Mouse (Mus musculus) activated CD4-positive, CD25-positive, alpha-beta regulatory T cell (primary cell): ENCODE results near the gene Sirt3. TPM values are rescaled to one million over a fixed set of nuclear protein-coding genes. Genes with fewer than 3 reads are reported as not detected.

Experiments used
- polyA plus RNA-seq, 2 experiments: library from polyadenylated mRNA; unstranded; fragments of 100-300 nt; shearing (Covaris generic); gene quantifications; one replicate each; pipeline ENCODE4 v1.2.1; 2017

The Sirt3 gene
- polyA plus RNA-seq, result 10 to 100 TPM in 1 of 2 experiments, 1 to 10 TPM in 1; 4.9 to 10.0 TPM

DNA sequence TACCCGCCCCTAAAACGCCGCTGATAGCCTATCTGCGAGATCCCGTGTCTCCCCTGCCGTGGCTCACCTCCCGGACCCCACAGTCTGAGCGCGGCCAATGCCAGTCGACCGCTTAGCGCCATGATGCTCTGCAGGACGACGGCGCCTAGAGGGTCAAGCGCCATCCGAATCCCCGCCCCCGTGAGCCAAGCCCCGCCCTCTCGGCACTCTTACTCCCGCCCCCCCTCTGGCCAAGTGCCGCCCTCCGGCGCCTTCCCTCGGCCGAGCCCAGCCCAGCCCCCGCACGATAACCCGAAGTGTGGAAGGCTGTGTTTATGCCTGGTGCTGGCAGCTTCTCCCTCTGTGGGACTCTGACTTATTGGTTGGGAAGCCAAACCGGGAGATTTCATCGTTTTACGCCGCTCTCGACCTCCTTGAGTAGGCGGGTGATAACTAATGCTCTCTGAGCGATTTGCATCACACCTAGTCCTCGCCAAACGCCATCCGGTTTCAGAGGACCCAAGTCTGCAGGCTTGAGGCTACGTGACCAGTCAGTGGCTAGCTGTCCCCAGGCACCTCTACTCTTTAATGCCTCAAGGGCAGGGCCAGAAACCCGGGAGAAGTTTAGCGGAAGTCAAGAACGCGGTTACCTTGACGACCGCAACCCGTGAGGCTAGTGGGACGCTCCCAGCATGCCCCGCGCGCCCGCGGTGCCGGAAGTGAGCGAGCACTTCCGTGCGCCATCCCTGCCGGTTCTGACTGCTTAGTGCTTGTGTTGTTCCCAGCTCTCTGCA is at the start of gene Sirt3, which contains the start of gene Psmd13:
Gene Sirt3 (minus strand): TSS at position 614 of the 773 bp plus-strand sequence.
Gene Psmd13 (plus strand): TSS at position 273 of the 773 bp plus-strand sequence.

DNA sequence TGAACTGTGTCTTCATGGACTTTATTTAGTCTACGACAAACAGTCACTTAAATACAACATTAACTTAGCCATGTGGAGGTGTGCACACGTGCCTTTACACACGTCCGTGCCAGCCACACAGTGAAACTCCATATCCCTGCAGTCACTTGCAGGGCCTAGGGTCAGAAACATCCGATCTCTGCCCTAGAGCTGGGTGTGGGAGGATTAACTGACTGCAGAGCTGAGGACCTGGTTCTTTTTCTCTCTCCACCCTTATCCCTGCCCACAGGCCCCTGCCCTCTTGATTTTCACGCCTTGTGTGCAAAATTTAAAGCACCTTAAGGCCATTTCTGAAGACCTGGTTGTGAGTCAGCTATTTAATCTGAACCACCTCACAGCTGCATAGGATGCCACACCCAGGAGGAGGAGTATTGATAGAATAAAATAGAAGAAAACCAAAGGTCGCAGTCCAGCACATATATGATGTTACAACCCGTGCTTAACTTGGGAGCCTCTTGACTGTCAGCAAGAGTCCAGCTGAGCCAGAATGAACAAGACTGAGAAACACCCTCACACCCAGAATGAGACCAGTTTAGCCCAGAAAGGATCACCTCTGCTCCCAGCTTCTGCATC is 38.4 kb upstream of the Sirt3 start, which contains the start of gene Nlrp6:
Gene Nlrp6 (plus strand): TSS at position 485 of the 612 bp plus-strand sequence.

DNA sequence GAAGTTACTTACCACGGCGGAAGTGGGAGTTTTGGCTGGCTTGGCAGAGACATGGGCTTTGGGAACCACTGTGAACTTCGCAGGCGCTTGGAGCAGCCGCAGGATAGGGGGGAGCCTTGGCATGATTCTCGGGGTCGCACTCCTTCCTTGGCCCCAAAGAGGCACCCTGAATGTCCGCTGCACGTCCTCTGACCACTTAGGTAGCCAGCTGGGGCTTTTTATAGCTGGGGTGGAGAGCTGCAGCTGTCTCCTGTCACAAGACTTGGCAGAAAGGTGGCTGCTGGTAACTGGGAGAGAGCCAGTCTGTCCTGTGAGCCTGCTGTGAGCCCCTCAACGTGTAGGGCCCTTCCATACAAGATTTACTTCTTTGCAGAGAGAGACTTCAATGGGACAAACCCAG is 18.1 kb upstream of the Sirt3 start, which contains the start of gene Cox8b:
Gene Cox8b (minus strand): TSS at position 227 of the 400 bp plus-strand sequence.

DNA sequence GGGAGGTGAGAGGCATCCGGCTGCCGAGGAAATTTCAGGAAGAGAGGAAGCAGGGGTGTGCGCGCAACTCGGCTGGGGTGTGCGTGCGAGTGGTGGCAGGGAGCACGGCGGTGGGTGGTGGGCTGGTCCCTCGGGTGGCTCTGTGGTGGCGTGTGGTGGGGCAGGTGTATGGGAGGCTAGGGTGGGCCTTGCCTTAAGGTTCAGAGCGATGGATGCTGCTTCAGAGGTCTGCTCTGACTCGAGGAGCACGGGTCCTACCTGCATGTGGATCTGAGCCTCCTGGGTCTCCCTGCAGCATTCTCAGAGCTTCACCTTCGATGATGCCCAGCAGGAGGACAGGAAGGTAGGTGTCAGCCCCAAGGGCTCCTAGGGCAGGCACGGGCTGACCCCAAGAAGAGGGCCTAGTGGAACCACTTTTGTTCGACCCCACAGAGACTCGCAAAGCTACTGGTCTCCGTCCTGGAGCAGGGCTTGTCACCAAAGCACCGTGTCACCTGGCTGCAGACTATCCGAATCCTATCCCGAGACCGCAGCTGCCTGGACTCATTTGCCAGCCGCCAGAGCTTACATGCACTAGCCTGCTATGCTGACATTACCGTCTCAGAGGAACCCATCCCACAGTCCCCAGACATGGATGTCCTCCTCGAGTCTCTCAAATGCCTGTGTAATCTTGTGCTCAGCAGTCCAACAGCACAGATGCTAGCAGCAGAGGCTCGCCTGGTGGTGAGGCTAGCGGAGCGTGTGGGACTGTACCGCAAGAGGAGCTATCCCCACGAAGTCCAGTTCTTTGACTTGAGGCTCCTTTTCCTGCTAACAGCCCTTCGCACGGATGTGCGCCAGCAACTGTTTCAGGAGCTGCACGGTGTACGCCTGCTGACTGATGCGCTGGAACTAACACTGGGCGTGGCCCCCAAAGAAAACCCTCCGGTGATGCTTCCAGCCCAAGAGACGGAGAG is 24.3 kb downstream of the Sirt3 start, which contains the start of gene Bet1l:
Gene Bet1l (minus strand): TSS at position 28 of the 956 bp plus-strand sequence.

DNA sequence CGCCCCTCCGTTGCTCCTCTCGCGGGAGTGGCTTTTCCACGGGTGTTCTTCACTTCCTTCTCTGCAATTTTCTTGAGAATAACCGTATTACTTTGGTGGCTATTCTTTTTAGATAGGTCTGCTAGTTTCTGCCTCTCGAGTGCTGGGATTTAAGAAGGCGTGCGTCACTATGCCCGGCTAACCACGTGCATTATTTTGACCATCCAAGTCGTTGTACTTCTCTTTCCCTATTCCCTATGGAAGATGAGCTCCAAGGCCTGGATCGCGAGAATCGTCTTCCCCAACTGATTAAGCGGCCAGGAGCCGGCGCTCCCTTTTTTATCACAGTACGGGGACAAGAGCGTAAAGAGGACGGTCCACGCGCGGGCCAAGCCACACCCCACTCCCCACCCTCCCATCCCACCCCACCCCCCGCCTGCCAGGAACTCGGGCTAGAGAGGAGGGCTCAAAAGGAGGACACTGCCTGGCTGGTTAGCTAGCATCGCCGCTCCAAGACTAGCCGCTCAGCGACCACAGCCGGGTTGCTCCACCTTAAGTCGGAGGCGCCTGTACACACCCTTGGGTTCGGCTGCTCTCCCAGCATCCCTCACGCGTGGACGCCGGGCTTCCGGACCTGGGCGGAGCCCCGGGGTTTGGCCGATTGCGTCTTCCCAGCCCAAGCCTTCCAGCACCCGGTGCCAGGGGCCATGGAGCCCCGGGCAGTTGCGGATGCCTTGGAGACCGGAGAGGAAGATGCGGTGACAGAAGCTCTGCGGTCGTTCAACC is 25.1 kb downstream of the Sirt3 start, which contains the start of gene Ric8a:
Gene Ric8a (plus strand): TSS at position 173 of the 765 bp plus-strand sequence.

DNA sequence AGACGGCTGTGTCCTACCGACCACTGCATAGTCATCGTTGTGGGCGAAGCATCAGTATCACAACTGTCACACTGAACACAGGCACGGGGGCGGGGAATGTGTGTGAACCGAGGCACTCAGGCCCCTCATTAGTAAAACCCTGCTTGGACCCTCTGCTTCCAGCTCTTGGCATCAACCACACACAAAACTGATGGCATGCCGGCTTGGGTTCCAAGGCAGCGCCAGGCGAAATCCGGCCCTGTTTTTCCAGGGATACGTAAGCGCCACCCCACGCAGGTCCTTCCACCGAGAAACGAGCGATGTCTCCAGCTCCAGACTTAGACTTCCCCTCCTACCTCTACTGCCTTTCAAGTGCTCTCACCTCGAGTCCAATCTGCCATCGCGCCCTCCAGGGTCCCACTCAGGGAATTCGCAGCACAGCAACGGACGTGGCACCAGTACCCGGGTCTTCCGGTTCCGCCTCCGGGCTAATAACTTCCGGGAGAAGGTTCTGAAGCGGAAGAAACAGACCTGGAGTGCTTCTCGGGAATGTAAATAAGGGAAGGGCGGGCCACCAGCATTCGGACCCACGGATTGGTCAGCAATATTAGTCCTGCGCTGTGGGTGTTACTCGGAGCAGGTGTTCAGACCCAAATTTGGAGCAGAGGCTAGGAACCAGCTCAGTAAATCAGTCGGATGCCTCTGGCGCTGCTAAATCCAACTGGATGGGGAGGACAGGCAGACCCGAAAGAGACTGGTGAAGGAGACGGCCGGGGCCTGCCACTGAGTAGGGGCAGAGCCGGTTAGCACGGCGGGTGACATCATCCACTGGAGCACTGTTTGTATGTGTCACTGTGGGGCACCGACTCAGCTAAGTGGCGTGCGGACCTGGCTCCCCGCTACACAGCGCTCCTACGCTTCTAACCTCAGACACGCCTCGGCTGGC is 26.0 kb downstream of the Sirt3 start, which contains the start of gene Gm45785:
Gene Gm45785 (minus strand): TSS at position 472 of the 925 bp plus-strand sequence.

GRCm38 (mm10) chr7:140847755-140848580 is 34.1 kb downstream of the Sirt3 start, which contains the start of gene Odf3:
Odf3 (plus strand) TSS chr7:140847805.

GRCm38 (mm10) chr7:140844905-140845665 is 37.0 kb downstream of the Sirt3 start, which contains the start of gene Scgb1c1:
Scgb1c1 (plus strand) TSS chr7:140845547.

DNA sequence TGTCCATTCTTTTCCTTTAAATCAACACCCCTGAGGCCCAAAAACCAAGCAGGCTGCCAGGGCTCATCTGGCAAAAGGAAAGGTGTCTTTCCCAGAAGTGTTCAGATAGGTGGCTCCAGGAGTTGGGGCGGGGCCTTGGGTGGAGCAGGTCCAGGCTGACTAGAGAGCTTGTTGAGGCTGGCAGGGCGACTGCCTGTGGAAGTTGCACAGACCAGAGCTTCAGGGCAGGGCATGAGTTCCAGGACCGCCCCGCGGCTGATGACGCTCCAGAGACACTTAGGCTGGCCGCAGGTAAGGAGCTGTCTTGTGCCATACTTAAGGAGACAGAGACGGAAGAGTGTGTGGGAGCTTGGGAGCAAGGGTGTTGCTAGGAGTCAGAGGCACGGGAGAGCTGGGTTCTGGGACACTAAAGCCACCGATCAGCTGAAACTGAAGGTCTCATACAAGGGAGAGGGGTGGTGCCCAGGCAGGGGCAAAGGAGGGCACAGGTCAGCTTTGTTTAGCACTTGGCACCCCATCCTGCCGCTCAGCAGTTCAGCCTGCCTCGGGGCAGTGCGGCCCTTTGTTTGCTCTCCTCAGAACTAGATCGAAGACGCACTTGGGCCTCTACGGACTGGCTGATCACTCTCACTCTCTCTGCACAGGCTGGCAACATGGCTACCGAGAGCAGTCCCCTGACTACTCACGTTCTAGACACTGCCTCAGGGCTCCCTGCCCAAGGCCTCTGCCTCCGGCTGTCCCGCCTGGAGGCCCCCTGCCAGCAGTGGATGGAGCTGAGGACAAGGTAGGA is 46.9 kb downstream of the Sirt3 start, which contains the start of gene Urah:
Gene Urah (plus strand): TSS at position 51 of the 790 bp plus-strand sequence.

DNA sequence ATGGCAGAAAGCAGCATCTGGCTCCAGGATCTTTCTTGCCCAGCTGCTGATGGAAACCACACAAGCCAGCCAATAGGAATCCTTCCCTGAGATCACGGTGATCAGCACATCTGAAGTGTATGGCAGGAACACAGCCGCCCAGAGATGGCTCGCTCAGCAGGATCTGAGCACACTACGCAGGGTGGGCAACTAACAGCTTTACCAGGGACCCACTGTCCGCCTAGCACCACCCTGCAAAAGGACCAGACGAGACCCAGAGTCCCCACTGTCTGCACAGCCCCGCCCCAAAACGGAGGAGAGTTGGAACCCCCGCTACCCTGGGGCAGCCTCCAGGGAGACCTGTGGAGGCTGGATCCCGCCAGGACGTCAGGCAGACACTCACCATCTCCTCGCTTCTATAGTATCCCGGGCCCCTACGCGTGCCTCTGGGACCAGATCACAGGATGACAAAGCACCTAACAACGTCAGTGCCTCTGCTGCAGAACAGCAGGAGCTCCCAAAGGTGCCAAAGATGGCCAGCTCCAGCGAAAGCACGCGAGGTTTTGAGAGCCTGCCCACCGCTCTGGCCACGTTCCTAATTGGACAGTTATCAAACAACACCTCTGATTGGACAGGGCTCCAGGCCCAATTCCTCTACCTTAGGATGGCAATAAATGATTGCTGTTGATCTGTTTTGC is 60.3 kb downstream of the Sirt3 start, which contains the start of gene Zfp941:
Gene Zfp941 (minus strand): TSS at position 526 of the 677 bp plus-strand sequence.

Other genes starting within 250 kb of the Sirt3 start
- not detected for gene Olfr53, start 235.9 kb downstream of the Sirt3 start, polyA plus RNA-seq
- gene Olfr539, start 222.4 kb downstream of the Sirt3 start, polyA plus RNA-seq, result under 1 TPM; 0.10 to 0.14 TPM
- gene Olfr45, start 200.4 kb downstream of the Sirt3 start, polyA plus RNA-seq, result under 1 TPM; 0.04 to 0.07 TPM
- gene Olfr541, start 185.0 kb downstream of the Sirt3 start, polyA plus RNA-seq, result under 1 TPM in 1 of 2 experiments, not detected in 1; 0.34 TPM
- gene Cyp2e1, start 118.6 kb downstream of the Sirt3 start, polyA plus RNA-seq, result under 1 TPM in 1 of 2 experiments, not detected in 1; 0.26 TPM
- 1 to 10 TPM in 1 of 2 experiments, under 1 TPM in 1; 0.32 to 1.6 TPM for gene Syce1, start 94.5 kb downstream of the Sirt3 start, polyA plus RNA-seq
- gene Zfp941, start 60.1 kb downstream of the Sirt3 start, polyA plus RNA-seq, result under 1 TPM; 0.11 to 0.17 TPM
- not detected for gene Urah, start 47.3 kb downstream of the Sirt3 start, polyA plus RNA-seq
- not detected for gene Scgb1c1, start 36.8 kb downstream of the Sirt3 start, polyA plus RNA-seq
- gene Odf3, start 34.5 kb downstream of the Sirt3 start, polyA plus RNA-seq, result not detected
- gene Gm45785, start 26.0 kb downstream of the Sirt3 start, polyA plus RNA-seq, result under 1 TPM in 1 of 2 experiments, not detected in 1; 0.43 TPM
- 100 to 1,000 TPM; 101 to 128 TPM for gene Ric8a, start 25.4 kb downstream of the Sirt3 start, polyA plus RNA-seq
- 10 to 100 TPM; 46.6 to 46.7 TPM for gene Bet1l, start 24.7 kb downstream of the Sirt3 start, polyA plus RNA-seq
- gene Psmd13, start 341 bp downstream of the Sirt3 start, polyA plus RNA-seq, result 100 to 1,000 TPM; 232 to 235 TPM
- not detected for gene Cox8b, start 18.1 kb upstream of the Sirt3 start, polyA plus RNA-seq
- gene Nlrp6, start 38.6 kb upstream of the Sirt3 start, polyA plus RNA-seq, result under 1 TPM in 1 of 2 experiments, not detected in 1; 0.24 TPM
- 10 to 100 TPM; 20.0 to 39.9 TPM for gene Pgghg, start 59.1 kb upstream of the Sirt3 start, polyA plus RNA-seq
- under 1 TPM in 1 of 2 experiments, not detected in 1; 0.57 TPM for gene Ifitm5, start 68.0 kb upstream of the Sirt3 start, polyA plus RNA-seq
- gene Gm45717, start 73.6 kb upstream of the Sirt3 start, polyA plus RNA-seq, result not detected
- 100 to 1,000 TPM in 1 of 2 experiments, 10 to 100 TPM in 1; 67.1 to 119 TPM for gene Ifitm2, start 73.7 kb upstream of the Sirt3 start, polyA plus RNA-seq
- 10 to 100 TPM in 1 of 2 experiments, 1 to 10 TPM in 1; 2.5 to 20.2 TPM for gene Ifitm1, start 84.9 kb upstream of the Sirt3 start, polyA plus RNA-seq
- 10 to 100 TPM; 14.6 to 31.5 TPM for gene Ifitm3, start 128.5 kb upstream of the Sirt3 start, polyA plus RNA-seq
- gene Ifitm6, start 135.6 kb upstream of the Sirt3 start, polyA plus RNA-seq, result 1 to 10 TPM in 1 of 2 experiments, under 1 TPM in 1; 0.75 to 1.2 TPM
- gene Gm17387, start 146.8 kb upstream of the Sirt3 start, polyA plus RNA-seq, result not detected
- 10 to 100 TPM in 1 of 2 experiments, 1 to 10 TPM in 1; 9.9 to 21.4 TPM for gene B4galnt4, start 178.8 kb upstream of the Sirt3 start, polyA plus RNA-seq
- gene Pkp3, start 195.9 kb upstream of the Sirt3 start, polyA plus RNA-seq, result 100 to 1,000 TPM; 238 to 385 TPM
- gene Sigirr, start 218.3 kb upstream of the Sirt3 start, polyA plus RNA-seq, result 100 to 1,000 TPM; 176 to 187 TPM
- gene Ano9, start 235.5 kb upstream of the Sirt3 start, polyA plus RNA-seq, result not detected
- gene Ptdss2, start 240.1 kb upstream of the Sirt3 start, polyA plus RNA-seq, result 10 to 100 TPM; 17.3 to 22.2 TPM